Mouse (Mus musculus): ENCODE measurements around the gene Spaca6.
"Not testable (repeated sequence)": the region's sequence is repeated elsewhere in the genome, so short reads cannot be mapped to it uniquely, and the experiment has no call there.

Gene Spaca6

DNA sequence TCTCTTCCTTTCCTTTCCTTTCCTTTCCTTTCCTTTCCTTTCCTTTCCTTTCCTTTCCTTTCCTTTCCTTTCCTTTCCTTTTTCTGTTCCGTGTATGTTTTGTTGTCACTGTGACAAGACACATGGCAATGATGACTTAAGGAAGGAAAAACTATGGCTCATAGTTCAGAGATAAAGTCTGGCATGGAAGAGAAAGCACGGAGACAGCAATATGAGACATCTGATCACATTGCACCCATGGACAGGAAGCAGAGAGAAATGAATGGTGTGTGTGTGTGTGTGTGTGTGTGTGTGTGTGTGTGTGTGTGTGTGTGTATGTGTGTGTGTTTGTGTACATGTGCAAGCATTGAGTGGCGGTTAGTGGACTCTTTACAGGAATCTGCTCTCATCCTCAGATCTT, 17.6 kb downstream of the Spaca6 start:
- not testable (repeated sequence) for DNase-seq

DNA sequence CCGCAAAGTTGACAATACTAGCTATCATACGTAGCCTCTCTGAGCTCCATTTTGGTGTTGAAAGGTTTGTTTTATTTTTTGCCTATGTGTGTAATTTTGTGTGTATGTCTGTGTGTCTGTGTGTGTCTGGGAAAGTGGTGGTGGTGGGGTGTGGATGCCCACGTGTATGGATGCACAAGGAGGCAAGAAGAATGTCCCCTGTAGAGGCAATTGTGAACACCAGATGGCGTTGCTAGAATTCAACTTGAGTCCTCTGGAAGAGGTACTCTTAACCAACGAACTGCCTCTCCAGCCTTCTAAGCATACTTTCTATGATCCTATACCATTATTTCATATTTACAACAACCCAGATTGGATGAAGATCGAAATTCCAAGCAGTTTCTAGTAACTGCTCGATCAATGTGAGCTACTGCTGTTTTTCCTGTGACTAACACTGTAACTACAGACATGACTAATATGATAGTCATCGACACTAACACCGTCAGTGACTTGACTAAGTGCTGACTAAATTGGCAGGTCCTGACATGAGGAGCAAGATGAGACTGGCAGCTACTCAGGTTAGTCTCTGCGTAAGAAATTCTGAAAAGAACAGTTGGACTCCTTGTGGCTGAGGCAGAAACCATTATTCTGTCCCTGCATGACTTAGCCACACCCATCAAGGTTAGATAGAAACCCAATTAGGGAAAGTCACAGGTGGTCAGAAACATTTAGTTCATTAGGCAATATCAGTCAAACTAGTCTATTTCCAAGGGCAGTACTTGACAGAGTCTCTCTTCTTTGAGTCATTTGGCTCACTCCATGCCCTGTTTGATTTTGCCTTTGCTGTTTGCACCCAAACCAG, 18.4 kb downstream of the Spaca6 start:
- DNase-seq = peak in 1 of 2 experiments; percentile 41

DNA sequence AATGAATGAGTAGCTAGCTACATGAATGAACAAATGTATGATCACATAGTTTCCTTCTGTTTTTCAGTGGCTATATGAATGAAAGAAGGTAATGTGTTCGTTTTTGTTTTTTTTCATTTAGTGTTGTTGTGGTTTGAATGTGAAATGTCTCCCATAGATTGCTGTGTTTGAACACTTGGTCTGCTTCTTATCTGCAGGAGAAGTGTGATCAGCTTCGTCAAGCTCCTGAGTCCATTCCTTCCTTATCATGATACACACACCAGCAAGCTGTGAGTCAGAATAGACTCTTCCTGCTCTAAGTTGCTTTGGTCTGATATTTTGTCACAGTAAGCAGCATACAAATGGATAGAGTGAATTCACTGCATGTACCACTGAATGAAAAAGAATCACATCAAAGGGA, 22.0 kb downstream of the Spaca6 start:
- DNase-seq = no peak

DNA sequence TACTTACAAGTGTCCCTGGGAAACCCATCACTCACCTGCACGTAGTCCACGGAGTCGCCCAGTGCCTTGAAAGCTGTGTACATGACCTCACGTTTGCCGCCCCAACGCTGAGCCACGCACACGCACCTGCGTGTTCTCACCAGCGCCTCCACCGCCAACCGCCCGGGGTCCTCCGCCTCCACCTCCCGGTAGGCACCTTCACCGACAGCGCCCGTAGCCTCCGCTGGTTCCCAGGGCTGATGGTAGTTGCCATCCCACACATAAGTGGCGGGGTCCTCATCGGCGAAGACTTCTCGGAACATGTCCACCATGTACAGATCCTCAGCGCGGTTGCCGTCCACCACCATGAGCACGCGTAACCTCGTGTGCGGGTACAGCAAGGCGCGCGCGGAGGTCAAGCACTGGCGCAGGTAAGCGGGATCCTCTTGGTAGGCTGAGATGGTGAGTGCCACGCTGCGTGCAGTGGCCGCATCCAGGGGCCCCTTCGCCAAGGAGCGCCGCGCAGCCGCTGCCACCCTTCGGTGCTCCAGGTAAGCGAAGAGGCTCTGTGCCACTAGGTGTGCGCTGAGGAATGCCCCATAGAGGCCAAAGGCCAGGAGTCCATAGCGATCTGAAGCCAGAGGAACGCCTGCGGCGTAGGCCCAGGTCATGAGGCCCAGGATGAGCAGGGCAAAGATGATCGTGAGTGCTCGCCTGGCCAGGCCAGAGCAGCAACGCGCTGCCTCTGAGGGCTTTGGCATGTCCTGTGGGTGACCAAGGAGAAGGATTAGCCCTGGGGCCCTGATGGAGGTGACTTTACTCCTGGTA, 23.2 kb downstream of the Spaca6 start:
- DNase-seq = peak in 1 of 2 experiments; percentile 17

DNA sequence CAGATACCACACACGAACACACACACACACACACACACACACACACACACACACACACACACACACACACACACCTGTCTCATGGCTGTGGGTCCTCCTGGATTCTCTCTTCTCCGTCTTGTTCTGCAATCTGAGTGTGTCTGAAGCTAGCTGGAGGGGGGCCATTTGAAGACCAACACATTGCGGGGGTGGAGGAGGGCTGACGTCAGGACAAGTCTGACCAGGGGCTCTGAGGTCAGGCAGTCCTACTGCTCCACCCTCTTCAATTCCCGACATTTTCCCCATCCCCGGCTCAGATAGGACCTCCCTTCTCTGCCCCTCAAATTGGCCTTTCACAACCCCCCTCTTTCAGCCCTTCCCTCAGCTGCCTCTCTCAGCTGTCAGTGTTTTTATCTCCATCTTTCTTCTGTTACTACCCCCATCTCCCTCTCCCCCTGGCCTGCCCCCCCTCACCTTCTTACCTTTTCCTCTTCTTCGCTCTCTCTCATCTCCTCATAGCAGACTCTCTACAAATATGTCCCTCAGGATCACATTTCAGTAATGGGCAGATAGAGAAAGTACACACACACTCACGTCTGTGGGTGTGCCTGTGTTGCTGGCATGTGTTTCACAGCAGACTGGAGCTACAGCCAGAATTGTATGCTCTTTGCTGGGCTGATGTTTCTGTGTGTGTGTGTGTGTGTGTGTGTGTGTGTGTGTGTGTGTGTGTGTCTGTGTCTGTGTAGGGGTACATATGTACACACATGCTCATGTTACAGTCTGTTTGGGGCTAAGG, 28.3 kb downstream of the Spaca6 start, which contains the start of gene Has1:
TSS of gene Has1 (minus strand) at position 142 of the 775 bp plus-strand sequence.
- DNase-seq = no peak

DNA sequence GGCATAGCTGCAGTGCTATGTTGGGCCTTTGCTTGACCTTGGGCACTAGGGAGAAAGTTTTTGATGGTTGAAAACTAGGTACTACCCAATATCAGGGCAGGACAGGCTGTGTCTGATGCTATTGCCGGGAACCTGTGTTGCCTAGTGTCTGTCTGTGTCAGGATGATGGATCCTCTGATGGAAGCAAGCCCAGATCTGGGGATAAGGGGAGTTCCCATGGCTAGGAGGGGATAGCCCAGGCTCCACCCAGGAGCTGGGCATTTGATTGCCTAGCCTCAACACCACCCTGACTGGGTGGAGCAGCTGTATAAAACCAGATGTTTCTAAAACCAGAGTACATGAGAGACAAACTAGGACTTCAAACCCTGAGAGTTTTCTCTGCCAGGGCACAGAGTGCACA, 29.7 kb downstream of the Spaca6 start:
- no peak for DNase-seq

DNA sequence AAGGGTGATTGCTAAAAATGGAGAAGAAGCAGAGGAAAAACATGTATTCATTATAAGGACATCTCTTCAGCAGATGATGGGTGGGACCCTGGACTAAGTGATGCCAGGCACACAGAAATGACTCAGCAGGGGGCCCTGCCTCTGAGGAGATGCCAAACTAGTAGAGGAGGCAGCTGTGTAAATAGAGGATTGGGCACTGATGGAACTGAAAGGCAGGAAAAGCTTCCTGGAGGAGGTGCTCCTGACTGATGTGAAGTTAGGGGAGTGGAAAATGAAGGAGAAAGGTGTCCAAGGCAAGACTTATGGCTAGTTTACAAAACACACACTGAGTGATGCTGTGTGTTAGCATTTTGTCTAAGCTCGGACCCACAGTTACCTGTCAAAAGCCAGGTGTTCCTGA, 30.5 kb downstream of the Spaca6 start:
- DNase-seq = peak; percentile 24 to 29

DNA sequence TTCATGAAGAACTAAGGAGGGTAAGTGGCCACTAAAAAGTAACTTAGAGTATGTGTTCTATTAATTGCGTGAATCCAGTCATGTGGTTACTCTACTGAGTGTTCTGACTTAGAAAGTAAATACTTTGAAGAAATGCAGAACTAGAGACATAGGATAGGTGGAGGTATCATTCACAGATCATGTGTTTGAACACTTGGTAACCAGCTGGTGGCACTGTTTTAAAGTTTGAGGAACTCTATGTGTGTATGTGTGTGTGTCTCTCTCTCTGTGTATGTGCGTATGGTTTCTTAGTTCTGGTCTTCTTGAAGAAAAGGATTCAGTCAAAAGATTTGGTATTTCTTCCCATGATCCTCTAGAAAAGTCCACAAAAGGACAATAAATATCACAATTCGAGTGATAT, 33.2 kb downstream of the Spaca6 start:
- DNase-seq = no peak

DNA sequence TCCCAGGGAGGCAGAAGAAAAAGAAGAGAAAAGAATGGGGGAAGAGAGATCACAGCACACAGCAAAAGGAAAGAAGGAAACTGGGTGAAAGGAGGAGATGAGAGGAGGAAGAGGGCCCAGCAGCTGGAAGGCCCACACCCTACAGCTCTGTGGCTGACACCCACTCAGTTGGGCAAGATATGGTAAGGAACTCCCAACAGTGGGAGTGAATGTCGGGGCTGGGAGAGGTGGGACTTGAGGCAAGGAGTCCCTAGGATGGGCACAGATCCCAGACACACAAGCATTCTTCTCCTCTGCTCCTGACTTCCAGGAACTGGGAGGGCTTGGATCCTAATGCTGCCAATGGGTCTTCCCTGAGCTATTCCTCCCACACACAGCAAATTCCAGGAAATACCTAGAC, 35.4 kb downstream of the Spaca6 start:
- DNase-seq = no peak

DNA sequence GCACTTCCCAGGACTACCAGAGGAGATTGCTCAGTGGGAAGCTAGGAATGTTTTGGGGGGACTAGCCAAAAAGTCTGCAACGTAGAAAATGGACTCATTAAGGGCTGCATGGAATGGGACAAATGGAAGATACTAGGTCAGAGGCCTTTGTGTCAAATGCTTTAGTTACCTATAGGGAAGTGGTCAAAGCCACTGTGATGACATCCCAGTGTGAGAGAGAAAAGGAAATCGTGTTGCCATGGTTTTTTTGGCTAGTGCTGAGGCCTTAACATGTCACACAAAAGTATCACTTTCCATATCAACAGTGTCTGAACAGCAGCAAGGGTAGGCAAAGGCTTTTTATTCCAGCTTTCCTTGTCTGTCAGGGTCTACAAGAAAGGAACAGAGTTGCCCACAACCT, 38.2 kb downstream of the Spaca6 start:
- DNase-seq = no peak

DNA sequence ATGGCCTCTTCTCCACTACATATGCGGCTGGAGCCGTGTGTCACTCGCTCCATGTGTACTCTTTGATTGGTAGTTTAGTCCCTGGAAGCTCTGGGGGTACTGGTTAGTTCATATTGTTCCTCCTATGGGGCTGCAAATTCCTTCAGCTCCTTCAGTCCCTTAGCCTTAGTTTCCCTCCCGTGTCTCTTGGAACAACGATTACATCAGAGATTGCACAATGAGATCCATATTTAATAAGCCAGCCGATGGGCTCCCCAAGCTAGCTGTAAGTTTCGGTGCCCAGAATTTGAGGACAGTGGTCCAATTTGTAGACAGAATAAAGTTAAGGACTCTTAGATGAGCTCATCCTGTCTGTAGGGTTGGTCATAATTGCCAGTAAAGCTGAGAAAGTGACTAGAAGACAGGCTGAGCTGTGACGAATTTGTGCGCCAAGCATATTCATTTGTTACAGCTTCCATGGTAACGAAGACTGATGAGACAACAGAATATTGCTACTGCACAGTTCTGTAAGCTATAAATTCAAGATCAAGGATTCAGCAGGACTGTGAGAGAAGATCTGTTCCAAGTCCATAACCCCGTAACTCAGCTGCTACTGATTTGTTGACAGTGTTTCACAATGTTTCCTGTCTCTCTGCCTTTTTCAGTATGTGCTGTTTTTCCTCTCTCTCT, 40.0 kb downstream of the Spaca6 start:
- DNase-seq = no peak

DNA sequence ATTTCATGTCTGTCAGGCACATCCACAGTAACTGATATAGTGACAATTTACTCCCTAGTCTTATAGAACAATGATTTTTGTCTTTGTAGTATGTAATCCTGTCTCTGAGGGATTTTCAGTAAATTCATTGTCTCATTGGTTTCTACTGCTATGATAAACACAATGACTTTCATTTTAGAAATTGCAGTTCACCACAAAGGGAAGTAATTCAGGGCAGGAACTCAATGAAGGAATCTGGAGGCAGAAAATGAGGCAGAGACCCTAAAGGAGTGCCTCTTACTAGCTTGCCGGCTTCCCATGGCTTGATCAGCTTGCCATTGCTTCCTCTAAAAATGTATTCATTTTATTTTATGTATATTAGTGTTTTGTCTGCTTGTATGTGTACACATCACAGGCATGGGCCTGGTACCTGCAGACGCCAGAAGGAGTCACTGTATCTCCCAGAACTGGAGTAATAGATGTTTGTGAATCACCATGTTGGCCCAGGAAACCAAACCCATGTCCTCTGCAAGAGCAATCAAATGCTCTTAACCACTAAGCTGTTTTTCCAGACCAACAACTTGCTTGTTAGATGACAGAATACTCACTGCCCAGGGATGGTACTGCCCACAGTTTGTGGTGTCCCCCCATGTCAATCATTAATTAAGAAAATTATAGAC, 44.1 kb downstream of the Spaca6 start:
- no peak for DNase-seq

DNA sequence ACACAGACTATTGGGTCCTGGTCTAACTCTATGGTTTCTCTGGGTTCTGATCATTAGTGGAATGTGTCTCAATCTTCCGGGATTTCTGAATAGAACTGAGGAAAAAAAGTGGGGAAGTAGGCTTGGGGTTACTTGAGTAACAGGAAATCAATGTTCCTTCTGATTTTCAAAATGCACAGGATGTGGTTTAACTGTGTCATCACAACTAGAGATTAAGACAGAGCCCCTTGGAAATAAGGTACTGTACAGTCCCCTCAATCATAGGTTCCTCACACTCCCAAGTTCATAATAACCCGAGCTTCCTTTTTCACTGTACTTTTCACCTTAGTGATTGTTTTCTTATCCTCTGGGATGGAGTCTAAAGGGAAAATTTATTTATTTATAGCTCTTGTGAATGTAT, 44.7 kb downstream of the Spaca6 start:
- no peak for DNase-seq

DNA sequence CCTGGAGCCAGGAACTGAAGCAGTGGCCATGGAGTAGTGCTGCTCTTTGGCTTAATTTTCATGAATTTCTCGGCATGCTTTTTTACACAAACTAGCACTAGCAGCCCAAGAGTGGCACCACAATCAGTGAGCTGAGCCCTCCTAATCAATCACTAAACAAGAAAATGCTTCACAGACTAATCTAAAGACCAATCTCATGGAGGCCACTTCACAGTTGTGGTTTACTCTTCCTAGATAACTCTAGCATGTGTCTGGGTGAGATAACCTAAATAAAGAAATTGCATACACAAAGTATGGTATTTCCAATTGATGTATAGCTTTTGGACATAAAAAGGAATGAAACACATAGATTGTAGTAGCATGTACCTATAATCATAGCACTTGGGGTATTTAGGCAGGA, 52.4 kb downstream of the Spaca6 start:
- DNase-seq = no peak

DNA sequence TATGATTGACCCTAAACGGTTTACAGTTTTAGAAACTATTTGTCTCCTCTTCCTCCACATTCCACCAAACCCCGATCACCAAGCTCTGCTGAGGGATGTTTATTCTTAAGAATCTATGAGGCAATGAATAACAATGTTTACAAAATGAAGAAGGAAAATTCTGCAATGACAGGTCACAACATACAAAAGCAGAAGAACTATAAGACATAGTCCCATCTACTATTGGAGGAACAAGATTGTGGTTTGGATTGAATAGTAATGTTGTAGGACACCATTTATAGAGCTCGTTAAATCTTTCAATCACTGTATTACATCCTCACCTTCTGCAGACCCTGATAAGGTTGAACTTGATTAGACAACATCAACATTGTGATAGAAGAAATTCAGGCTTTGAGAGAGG, 55.7 kb downstream of the Spaca6 start:
- DNase-seq = no peak

DNA sequence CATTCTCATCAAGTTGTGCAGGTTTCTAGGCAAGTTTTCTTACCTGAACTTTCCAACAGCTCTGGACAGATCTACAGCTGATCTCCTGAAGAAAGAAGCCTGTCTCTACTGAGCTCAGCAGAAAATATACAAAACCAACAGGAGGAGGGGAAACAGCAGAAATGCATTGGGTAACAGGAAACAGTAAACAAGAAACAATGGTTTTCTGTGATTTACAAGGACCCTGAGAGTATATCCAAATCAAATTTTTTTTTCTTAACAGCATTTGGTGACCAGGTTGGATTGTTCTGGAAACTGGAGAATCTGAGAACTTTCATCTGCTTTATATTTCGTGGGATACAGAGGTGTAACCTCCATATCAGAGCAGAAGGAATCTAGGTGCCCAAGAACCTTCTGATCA, 56.9 kb downstream of the Spaca6 start, which contains the start of gene Fpr1:
TSS of gene Fpr1 (minus strand) at position 101 of the 400 bp plus-strand sequence.
- no peak for DNase-seq

DNA sequence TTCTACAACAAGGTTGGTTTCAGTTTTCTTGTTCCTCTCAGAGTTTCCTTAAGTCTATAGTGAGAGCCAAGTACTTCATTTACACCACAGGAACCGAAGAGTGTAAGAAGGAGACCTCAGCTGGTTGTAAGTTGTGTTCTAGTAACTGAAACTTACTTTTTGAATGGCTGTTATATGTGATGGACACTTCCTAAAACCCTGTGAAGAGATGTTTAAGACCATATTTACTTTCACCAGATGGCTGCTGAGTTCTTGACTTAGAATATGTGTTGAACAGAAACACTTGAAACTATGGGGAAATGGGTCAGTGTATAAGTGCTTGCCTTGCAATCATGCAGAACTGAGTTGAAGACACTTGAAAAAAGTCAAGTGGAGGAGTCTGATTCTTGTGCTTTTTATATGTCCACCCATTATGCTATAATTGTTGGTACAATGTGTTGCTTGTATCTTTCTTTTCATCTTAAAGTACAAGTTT, 60.9 kb downstream of the Spaca6 start, which contains the start of the genes Fpr2 and Fpr3:
TSS of gene Fpr2 (plus strand) at position 51 of the 475 bp plus-strand sequence.
TSS of gene Fpr3 (plus strand) at position 79 of the 475 bp plus-strand sequence.
- DNase-seq = no peak

DNA sequence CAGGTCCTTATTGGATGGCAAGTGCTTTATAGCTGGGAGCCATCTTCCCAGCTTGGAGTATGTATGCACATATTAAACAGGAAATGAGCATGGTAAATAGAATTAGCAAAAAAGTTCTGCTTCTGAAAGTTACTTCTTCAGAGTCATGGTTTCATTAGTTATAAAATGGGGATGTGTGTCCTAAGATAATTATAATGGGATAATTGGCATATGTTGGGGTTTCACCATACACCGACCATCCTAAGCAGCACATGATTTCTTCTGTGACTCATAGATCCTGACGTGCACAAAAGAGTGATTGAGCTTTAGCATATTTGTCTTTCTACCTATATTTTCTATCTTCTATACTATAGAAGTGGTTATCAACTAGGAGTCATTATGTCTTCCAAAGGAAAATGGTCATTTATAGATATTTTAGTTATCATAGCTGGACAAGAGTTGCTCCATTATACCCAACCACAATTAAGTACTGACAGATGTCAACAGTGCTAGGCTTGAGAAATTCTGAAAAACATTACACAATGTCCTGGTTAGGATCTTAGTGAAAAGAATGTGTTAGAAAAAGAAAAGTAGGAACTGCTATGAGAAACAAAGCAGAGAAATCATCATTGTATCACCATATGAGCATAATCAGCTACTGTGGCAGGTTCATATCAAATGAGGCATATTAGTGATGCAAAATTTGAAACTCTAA, 62.9 kb downstream of the Spaca6 start:
- no peak for DNase-seq
